Mouse (Mus musculus): ENCODE measurements around the gene Tyk2.

GRCm38 (mm10) chr9:21073044-21073840, 57.8 kb downstream of the Tyk2 start, which contains the start of the genes Gm49373 and Fdx1l:
- TF ChIP-seq POLR2A (IDR thresholded peaks at IDR 0.05; ENCODE audit: low read depth, low read length) (peak; percentile 30; the same call in 1 of the 2 replicates), CTCF (IDR thresholded peaks at IDR 0.05; ENCODE audit: extremely low read depth, insufficient read length, insufficient replicate concordance, low read depth, low read length) (no peak)
